Mouse (Mus musculus): ENCODE results near the gene Olfr1037. TPM values are rescaled to one million over a fixed set of nuclear protein-coding genes. Genes with fewer than 3 reads are reported as not detected.
"Not testable (repeated sequence)": the region's sequence is repeated elsewhere in the genome, so short reads cannot be mapped to it uniquely, and the experiment has no call there.

Olfr1037 gene
- not detected in 2 replicates for polyA plus RNA-seq (2014; fragmentation: Nextera tagmentation; extraction: Ambion mirVana)

GRCm38 (mm10) chr2:86087285-86087684 is at the start of gene Olfr1037:
Gene Olfr1037, minus strand, starts transcription at chr2:86087385.
- no peak for ATAC-seq (replicated peaks; ENCODE audit: low FRiP score)
- H3K27me3 ChIP-seq (replicated peaks; ENCODE audit: control insufficient read depth, insufficient read depth, low read length): no peaks in the 10 kb centered on the region
- no peaks in the 10 kb centered on the region for H3K36me3 ChIP-seq (ENCODE audit: control insufficient read depth, insufficient read depth, low read length)
- WGBS: 91% methylated on average over 2 of the region's 2 CpGs
- no peaks in the 10 kb centered on the region for H3K4me1 ChIP-seq (replicated peaks; ENCODE audit: control insufficient read depth, insufficient read depth, low read length)
- H3K27ac ChIP-seq (ENCODE audit: low read depth, low read length): no peak within 1 kb of the TSS
- H3K4me3 ChIP-seq (ENCODE audit: low read depth, low read length): no peak within 1 kb of the TSS
- no peak within 1 kb of the TSS for H3K4me2 ChIP-seq
- no peak for DNase-seq (ENCODE audit: low spot score)
- H3K9ac ChIP-seq (ENCODE audit: low read depth, low read length): no peak within 1 kb of the TSS
- no peaks in the 10 kb centered on the region for H3K9me3 ChIP-seq (ENCODE audit: control insufficient read depth, low read length)

GRCm38 (mm10) chr2:86135828-86136227 is 48.6 kb upstream of the Olfr1037 start, which contains the start of gene Olfr1039:
Gene Olfr1039, minus strand, starts transcription at chr2:86135928.
- 94% methylated on average over 1 of the region's 1 CpGs for WGBS
- H3K27ac ChIP-seq (ENCODE audit: low read depth, low read length): no peak within 1 kb of the TSS
- no peak for DNase-seq (ENCODE audit: low spot score)

GRCm38 (mm10) chr2:86080478-86080877 is 6.7 kb downstream of the Olfr1037 start:
- not testable (repeated sequence) for H3K4me3 ChIP-seq (ENCODE audit: low read depth, low read length); H3K27ac ChIP-seq (ENCODE audit: low read depth, low read length); DNase-seq (ENCODE audit: low spot score); H3K9ac ChIP-seq (ENCODE audit: low read depth, low read length); H3K27me3 ChIP-seq (replicated peaks; ENCODE audit: control insufficient read depth, insufficient read depth, low read length); H3K36me3 ChIP-seq (ENCODE audit: control insufficient read depth, insufficient read depth, low read length); H3K9me3 ChIP-seq (ENCODE audit: control insufficient read depth, low read length); H3K4me1 ChIP-seq (replicated peaks; ENCODE audit: control insufficient read depth, insufficient read depth, low read length); ATAC-seq (replicated peaks; ENCODE audit: low FRiP score); H3K4me2 ChIP-seq
- WGBS: 78% methylated on average over 1 of the region's 1 CpGs

More at GRCm38 (mm10) chr2:86135828-86136227, 48.6 kb upstream of the Olfr1037 start, which contains the start of gene Olfr1039:
- Histone ChIP-seq H3K4me2 (no peak within 1 kb of the TSS), H3K9ac (ENCODE audit: low read depth, low read length) (no peak within 1 kb of the TSS), H3K36me3 (ENCODE audit: control insufficient read depth, insufficient read depth, low read length) (no peaks in the 10 kb centered on the region), H3K4me1 (replicated peaks; ENCODE audit: control insufficient read depth, insufficient read depth, low read length) (no peaks in the 10 kb centered on the region), H3K9me3 (ENCODE audit: control insufficient read depth, low read length) (no peaks in the 10 kb centered on the region), H3K27me3 (replicated peaks; ENCODE audit: control insufficient read depth, insufficient read depth, low read length) (no peaks in the 10 kb centered on the region), H3K4me3 (ENCODE audit: low read depth, low read length) (no peak within 1 kb of the TSS)
- ATAC-seq (replicated peaks; ENCODE audit: low FRiP score): no peak

- not testable (repeated sequence) for H3K27ac ChIP-seq (ENCODE audit: low read depth, low read length); H3K9ac ChIP-seq (ENCODE audit: low read depth, low read length); H3K36me3 ChIP-seq (ENCODE audit: control insufficient read depth, insufficient read depth, low read length); ATAC-seq (replicated peaks; ENCODE audit: low FRiP score); H3K27me3 ChIP-seq (replicated peaks; ENCODE audit: control insufficient read depth, insufficient read depth, low read length); DNase-seq (ENCODE audit: low spot score); H3K9me3 ChIP-seq (ENCODE audit: control insufficient read depth, low read length); H3K4me1 ChIP-seq (replicated peaks; ENCODE audit: control insufficient read depth, insufficient read depth, low read length); H3K4me3 ChIP-seq (ENCODE audit: low read depth, low read length); H3K4me2 ChIP-seq
Measured at GRCm38 (mm10) chr2:86073692-86074091, 13.5 kb downstream of the Olfr1037 start, which contains the start of gene Olfr1036. Gene Olfr1036, plus strand, starts transcription at chr2:86073992.

- H3K9ac ChIP-seq (ENCODE audit: low read depth, low read length): no peak overlapping the region
- H3K27ac ChIP-seq (ENCODE audit: low read depth, low read length): no peak overlapping the region
- WGBS: 83% methylated on average over 8 of the region's 8 CpGs
- DNase-seq (ENCODE audit: low spot score) (no peak), ATAC-seq (replicated peaks; ENCODE audit: low FRiP score) (no peak)
- H3K27me3 ChIP-seq (replicated peaks; ENCODE audit: control insufficient read depth, insufficient read depth, low read length): no peaks in the 10 kb centered on the region
- no peaks in the 10 kb centered on the region for H3K4me1 ChIP-seq (replicated peaks; ENCODE audit: control insufficient read depth, insufficient read depth, low read length)
- H3K36me3 ChIP-seq (ENCODE audit: control insufficient read depth, insufficient read depth, low read length): no peaks in the 10 kb centered on the region
- no peaks in the 10 kb centered on the region for H3K9me3 ChIP-seq (ENCODE audit: control insufficient read depth, low read length)
- H3K4me3 ChIP-seq (ENCODE audit: low read depth, low read length): no peak overlapping the region
- no peak overlapping the region for H3K4me2 ChIP-seq
Measured at GRCm38 (mm10) chr2:86070189-86070588, 17.0 kb downstream of the Olfr1037 start.

- H3K36me3 ChIP-seq (ENCODE audit: control insufficient read depth, insufficient read depth, low read length); H3K9me3 ChIP-seq (ENCODE audit: control insufficient read depth, low read length); DNase-seq (ENCODE audit: low spot score); H3K4me1 ChIP-seq (replicated peaks; ENCODE audit: control insufficient read depth, insufficient read depth, low read length); H3K27ac ChIP-seq (ENCODE audit: low read depth, low read length); ATAC-seq (replicated peaks; ENCODE audit: low FRiP score); H3K4me3 ChIP-seq (ENCODE audit: low read depth, low read length); H3K27me3 ChIP-seq (replicated peaks; ENCODE audit: control insufficient read depth, insufficient read depth, low read length); H3K9ac ChIP-seq (ENCODE audit: low read depth, low read length); H3K4me2 ChIP-seq: not testable (repeated sequence)
- 96% methylated on average over 2 of the region's 2 CpGs for WGBS
Measured at GRCm38 (mm10) chr2:86063766-86064165, 23.4 kb downstream of the Olfr1037 start.

GRCm38 (mm10) chr2:86050777-86051176 is 36.4 kb downstream of the Olfr1037 start:
- not testable (repeated sequence) for H3K9me3 ChIP-seq (ENCODE audit: control insufficient read depth, low read length); H3K4me2 ChIP-seq; H3K27ac ChIP-seq (ENCODE audit: low read depth, low read length); H3K4me3 ChIP-seq (ENCODE audit: low read depth, low read length); H3K36me3 ChIP-seq (ENCODE audit: control insufficient read depth, insufficient read depth, low read length); DNase-seq (ENCODE audit: low spot score); H3K4me1 ChIP-seq (replicated peaks; ENCODE audit: control insufficient read depth, insufficient read depth, low read length); ATAC-seq (replicated peaks; ENCODE audit: low FRiP score); H3K9ac ChIP-seq (ENCODE audit: low read depth, low read length); H3K27me3 ChIP-seq (replicated peaks; ENCODE audit: control insufficient read depth, insufficient read depth, low read length)

GRCm38 (mm10) chr2:86045561-86045960 is 41.6 kb downstream of the Olfr1037 start, which contains the start of gene Olfr1034:
Gene Olfr1034, plus strand, starts transcription at chr2:86045861.
- Histone ChIP-seq H3K9me3 (ENCODE audit: control insufficient read depth, low read length) (no peaks in the 10 kb centered on the region), H3K4me2 (no peak within 1 kb of the TSS), H3K36me3 (ENCODE audit: control insufficient read depth, insufficient read depth, low read length) (no peaks in the 10 kb centered on the region), H3K4me1 (replicated peaks; ENCODE audit: control insufficient read depth, insufficient read depth, low read length) (no peaks in the 10 kb centered on the region), H3K27ac (ENCODE audit: low read depth, low read length) (no peak within 1 kb of the TSS), H3K9ac (ENCODE audit: low read depth, low read length) (no peak within 1 kb of the TSS), H3K27me3 (replicated peaks; ENCODE audit: control insufficient read depth, insufficient read depth, low read length) (no peaks in the 10 kb centered on the region), H3K4me3 (ENCODE audit: low read depth, low read length) (no peak within 1 kb of the TSS)
- ATAC-seq (replicated peaks; ENCODE audit: low FRiP score) (no peak), DNase-seq (ENCODE audit: low spot score) (no peak)

Measured in liver, embryonic 11.5 days (tissue).